Mouse (Mus musculus): Measurements from ENCODE around the gene Tyw3. TPM values are rescaled to one million over a fixed set of nuclear protein-coding genes. Genes with fewer than 3 reads are reported as not detected.
"Not testable (repeated sequence)": the region's sequence is repeated elsewhere in the genome, so short reads cannot be mapped to it uniquely, and the experiment has no call there.

Tyw3 gene
- total RNA-seq (2021): 1 to 10 TPM; 5.6 to 6.8 TPM
- 6.5 and 8.2 TPM in 2 replicates for polyA plus RNA-seq (2012; rRNA removed)
- long read RNA-seq, full-length matches to known transcripts: 2 of 2 reads
- long read RNA-seq, partial matches to known transcripts: 0 of 2 reads
- long read RNA-seq, other reads (novel, unspliced or antisense): 0 of 2 reads

DNA sequence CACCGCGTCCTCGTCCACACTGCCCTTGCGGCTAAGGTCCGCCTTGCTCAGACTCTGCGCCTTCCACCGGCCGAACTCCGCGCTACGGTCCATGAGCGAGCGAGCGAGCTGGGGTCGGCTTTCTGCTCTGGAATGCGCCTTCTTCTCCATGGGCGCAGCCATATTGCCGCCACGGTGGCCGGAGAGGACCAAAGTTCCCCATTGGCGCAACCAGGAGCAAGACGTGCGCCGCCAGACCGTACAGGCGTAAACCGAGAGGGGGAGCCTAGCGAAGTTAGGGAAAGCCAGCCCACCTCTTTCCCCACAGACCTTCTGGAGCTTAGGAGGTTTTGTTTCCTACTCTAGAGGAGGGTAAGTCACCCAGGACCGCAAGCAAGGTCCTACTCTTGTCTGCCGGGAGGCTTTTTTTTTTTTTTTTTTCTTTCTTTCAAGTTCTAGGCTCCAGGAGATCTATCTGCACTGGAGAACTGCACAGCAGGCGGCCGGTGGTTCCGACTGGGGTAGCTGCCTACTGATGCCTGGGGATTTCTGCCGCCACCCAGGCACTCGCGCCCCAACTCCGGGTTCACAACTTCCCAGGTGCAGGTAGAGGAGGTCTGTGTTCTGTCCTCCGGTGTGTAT, at the start of gene Tyw3:
Gene Tyw3, minus strand, starts transcription at position 171 of the 621 bp plus-strand sequence.
- DNase-seq: peak; percentile 96 to 99
- WGBS: under 1% methylated on average over 38 of the region's 38 CpGs

DNA sequence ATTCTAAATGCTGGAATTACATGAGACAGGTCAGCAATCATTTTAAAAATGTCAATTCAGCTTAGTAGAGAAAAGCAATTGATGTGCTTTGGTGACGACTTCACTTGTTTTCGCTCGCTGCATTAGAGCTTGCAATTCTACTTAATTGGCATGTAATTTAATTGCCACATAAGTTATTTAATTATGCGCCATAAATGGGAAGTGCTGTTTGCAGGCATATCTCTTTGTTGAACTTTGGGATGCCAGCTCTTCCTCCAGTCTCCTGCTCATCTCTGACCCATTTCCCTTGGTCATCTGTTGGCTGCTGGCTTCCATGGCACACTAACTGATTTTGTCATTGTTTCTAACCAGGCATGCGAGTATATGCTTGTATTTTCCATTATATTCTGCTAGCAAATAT, 36.2 kb upstream of the Tyw3 start:
- Histone ChIP-seq H3K4me1 (ENCODE audit: control insufficient read depth, insufficient read depth, low read length) (no peaks in the 10 kb centered on the region), H3K36me3 (ENCODE audit: control insufficient read depth, insufficient read depth, low read length) (no peaks in the 10 kb centered on the region), H3K9ac (ENCODE audit: low read depth, low read length) (no peak overlapping the region), H3K4me3 (no peak overlapping the region), H3K79me2 (replicated peaks; ENCODE audit: control insufficient read depth, insufficient read depth, low read length) (no peaks in the 10 kb centered on the region), H3K27ac (no peak overlapping the region), H3K27me3 (ENCODE audit: control insufficient read depth, insufficient read depth, low read length) (no peaks in the 10 kb centered on the region)
- intact Hi-C loops (cut with DNase I): no loop called here
- DNase-seq: no peak
- 90% methylated on average over 5 of the region's 5 CpGs for WGBS
- TF ChIP-seq EP300 (IDR thresholded peaks at IDR 0.05; ENCODE audit: insufficient read depth, low read depth, low read length) (no peak), CTCF (IDR thresholded peaks at IDR 0.05) (no peak), POLR2A (IDR thresholded peaks at IDR 0.05; ENCODE audit: insufficient read depth, low read depth, low read length) (no peak)

More for the DNA sequence above, at the start of gene Tyw3:
- Histone ChIP-seq H3K9ac (ENCODE audit: low read depth, low read length) (peak within 1 kb of the TSS; percentile 87), H3K36me3 (ENCODE audit: control insufficient read depth, insufficient read depth, low read length) (no peaks in the 10 kb centered on the region), H3K27ac (peak within 1 kb of the TSS; percentile 91), H3K27me3 (ENCODE audit: control insufficient read depth, insufficient read depth, low read length) (no peaks in the 10 kb centered on the region), H3K4me3 (peak within 1 kb of the TSS; percentile 97), H3K4me1 (ENCODE audit: control insufficient read depth, insufficient read depth, low read length) (peaks cover 1% of the 10 kb centered on the region; the same call in 1 of the 2 replicates), H3K79me2 (replicated peaks; ENCODE audit: control insufficient read depth, insufficient read depth, low read length) (no peaks in the 10 kb centered on the region)
- intact Hi-C loops (cut with DNase I): loop anchor here (2.0 kb wide), 1 partner anchor 496 kb away; the partner anchor contains the start of genes Fpgt and Lrriq3
- TF ChIP-seq POLR2A (IDR thresholded peaks at IDR 0.05; ENCODE audit: insufficient read depth, low read depth, low read length): no peak
- 0 out of 2 replicates have a peak, but pooled peaks have one; percentile 18 for TF ChIP-seq EP300 (IDR thresholded peaks at IDR 0.05; ENCODE audit: insufficient read depth, low read depth, low read length)
- peak; percentile 52 for TF ChIP-seq CTCF (IDR thresholded peaks at IDR 0.05)

DNA sequence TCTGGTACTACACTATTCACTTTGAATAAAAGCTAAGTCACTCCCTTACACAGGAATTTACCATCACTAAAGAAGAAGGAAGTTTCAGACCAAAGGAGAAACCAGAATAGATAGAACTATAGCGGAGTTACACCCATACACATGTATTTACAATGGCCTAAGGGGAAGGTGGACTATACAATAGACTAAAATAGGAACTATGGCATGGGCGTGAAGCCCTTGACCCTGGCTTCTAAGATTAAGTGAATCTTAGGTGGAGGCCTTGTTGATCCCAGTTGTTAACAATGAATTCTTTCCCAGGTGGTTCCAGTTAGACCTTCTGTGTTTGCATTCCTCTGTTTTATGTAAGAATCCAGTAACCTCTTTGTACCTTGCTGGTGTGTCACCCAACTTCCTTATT, 34.4 kb upstream of the Tyw3 start:
- H3K36me3 ChIP-seq (ENCODE audit: control insufficient read depth, insufficient read depth, low read length); DNase-seq; H3K27ac ChIP-seq; intact Hi-C loops (cut with DNase I); H3K27me3 ChIP-seq (ENCODE audit: control insufficient read depth, insufficient read depth, low read length); H3K4me1 ChIP-seq (ENCODE audit: control insufficient read depth, insufficient read depth, low read length); H3K9ac ChIP-seq (ENCODE audit: low read depth, low read length); H3K4me3 ChIP-seq; H3K79me2 ChIP-seq (replicated peaks; ENCODE audit: control insufficient read depth, insufficient read depth, low read length): not testable (repeated sequence)
- 82% methylated on average over 2 of the region's 2 CpGs for WGBS

DNA sequence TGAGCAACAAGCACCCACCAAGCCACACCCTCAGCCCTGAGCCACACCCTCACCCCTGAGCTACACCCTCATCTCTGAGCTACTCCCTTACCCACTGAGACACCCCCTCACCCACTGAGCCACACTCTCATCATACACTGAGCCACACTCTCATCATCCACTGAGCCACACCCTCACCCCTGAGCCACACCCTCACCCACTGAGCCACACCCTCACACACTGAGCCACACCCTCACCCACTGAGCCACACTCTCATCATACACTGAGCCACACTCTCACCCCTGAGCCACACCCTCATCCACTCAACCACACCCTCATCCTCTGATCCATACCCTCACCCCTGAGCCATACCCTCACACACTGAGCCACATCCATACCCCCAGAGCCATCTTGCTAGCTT, 31.4 kb upstream of the Tyw3 start:
- Histone ChIP-seq H3K4me1 (ENCODE audit: control insufficient read depth, insufficient read depth, low read length) (no peaks in the 10 kb centered on the region), H3K27me3 (ENCODE audit: control insufficient read depth, insufficient read depth, low read length) (no peaks in the 10 kb centered on the region), H3K79me2 (replicated peaks; ENCODE audit: control insufficient read depth, insufficient read depth, low read length) (no peaks in the 10 kb centered on the region), H3K4me3 (no peak overlapping the region), H3K36me3 (ENCODE audit: control insufficient read depth, insufficient read depth, low read length) (no peaks in the 10 kb centered on the region), H3K9ac (ENCODE audit: low read depth, low read length) (no peak overlapping the region), H3K27ac (no peak overlapping the region)
- intact Hi-C loops (cut with DNase I): no loop called here
- DNase-seq: no peak
- TF ChIP-seq CTCF (IDR thresholded peaks at IDR 0.05) (no peak), POLR2A (IDR thresholded peaks at IDR 0.05; ENCODE audit: insufficient read depth, low read depth, low read length) (no peak), EP300 (IDR thresholded peaks at IDR 0.05; ENCODE audit: insufficient read depth, low read depth, low read length) (no peak)

DNA sequence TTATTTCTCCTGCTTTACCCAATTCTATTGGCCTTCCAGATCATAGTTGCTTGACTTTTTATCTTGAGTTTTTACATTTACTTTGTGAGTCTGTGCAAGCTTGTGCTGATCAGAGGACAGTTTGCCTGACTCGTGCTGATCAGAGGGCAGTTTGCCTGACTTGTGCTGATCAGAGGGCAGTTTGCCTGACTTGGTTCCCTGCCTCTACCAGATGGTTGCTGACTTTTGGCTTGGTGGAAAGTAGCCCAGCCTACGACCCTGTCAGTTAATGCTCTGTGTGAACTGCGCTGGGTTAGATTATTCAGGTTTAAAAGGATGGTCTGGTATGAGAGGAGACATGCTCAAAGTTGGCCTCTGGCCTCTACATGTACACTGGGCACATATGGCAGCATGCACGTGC, 19.2 kb upstream of the Tyw3 start:
- Histone ChIP-seq H3K27ac (no peak overlapping the region), H3K4me1 (ENCODE audit: control insufficient read depth, insufficient read depth, low read length) (no peaks in the 10 kb centered on the region), H3K4me3 (no peak overlapping the region), H3K27me3 (ENCODE audit: control insufficient read depth, insufficient read depth, low read length) (no peaks in the 10 kb centered on the region), H3K9ac (ENCODE audit: low read depth, low read length) (no peak overlapping the region), H3K79me2 (replicated peaks; ENCODE audit: control insufficient read depth, insufficient read depth, low read length) (no peaks in the 10 kb centered on the region), H3K36me3 (ENCODE audit: control insufficient read depth, insufficient read depth, low read length) (no peaks in the 10 kb centered on the region)
- 92% methylated on average over 4 of the region's 4 CpGs for WGBS
- intact Hi-C loops (cut with DNase I): no loop called here
- TF ChIP-seq EP300 (IDR thresholded peaks at IDR 0.05; ENCODE audit: insufficient read depth, low read depth, low read length): no peak
- TF ChIP-seq CTCF (IDR thresholded peaks at IDR 0.05): no peak
- TF ChIP-seq POLR2A (IDR thresholded peaks at IDR 0.05; ENCODE audit: insufficient read depth, low read depth, low read length): no peak
- no peak for DNase-seq

DNA sequence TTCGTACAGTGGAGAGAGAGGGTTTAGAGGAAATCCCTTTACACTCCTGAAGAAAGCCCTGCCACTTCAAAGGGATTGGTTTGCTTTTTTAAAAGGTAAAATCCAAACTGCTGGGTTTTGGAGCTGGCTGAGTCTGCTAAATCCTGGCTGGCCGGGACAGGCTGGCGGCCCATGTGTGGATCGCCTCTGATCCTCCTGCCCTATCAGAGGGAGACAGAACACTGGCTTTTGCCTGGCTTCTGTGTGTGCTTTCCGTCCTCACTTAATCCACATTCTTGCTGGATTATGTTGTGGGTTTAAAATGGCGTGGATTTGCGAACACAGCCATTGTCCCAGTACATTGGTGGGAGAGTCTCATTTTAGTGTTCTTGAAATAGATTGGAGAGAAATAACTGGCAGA, 18.4 kb upstream of the Tyw3 start:
- intact Hi-C loops (cut with DNase I): no loop called here
- TF ChIP-seq EP300 (IDR thresholded peaks at IDR 0.05; ENCODE audit: insufficient read depth, low read depth, low read length) (no peak), CTCF (IDR thresholded peaks at IDR 0.05) (no peak), POLR2A (IDR thresholded peaks at IDR 0.05; ENCODE audit: insufficient read depth, low read depth, low read length) (no peak)

More for the DNA sequence above, 18.4 kb upstream of the Tyw3 start:
- H3K27me3 ChIP-seq (ENCODE audit: control insufficient read depth, insufficient read depth, low read length): no peaks in the 10 kb centered on the region
- no peak overlapping the region for H3K4me3 ChIP-seq
- no peak overlapping the region for H3K9ac ChIP-seq (ENCODE audit: low read depth, low read length)
- WGBS: 90% methylated on average over 7 of the region's 7 CpGs
- no peaks in the 10 kb centered on the region for H3K79me2 ChIP-seq (replicated peaks; ENCODE audit: control insufficient read depth, insufficient read depth, low read length)
- no peak for DNase-seq
- no peaks in the 10 kb centered on the region for H3K36me3 ChIP-seq (ENCODE audit: control insufficient read depth, insufficient read depth, low read length)
- no peaks in the 10 kb centered on the region for H3K4me1 ChIP-seq (ENCODE audit: control insufficient read depth, insufficient read depth, low read length)
- H3K27ac ChIP-seq: no peak overlapping the region

Data from heart, adult 2 months (tissue).